Mouse (Mus musculus): ENCODE measurements at regions not wholly inside any gene's neighbourhood (a gene's known extent, or its start where the extent isn't known, plus 50 kb on each side); places are given as distances from the start of the nearest gene placed in this dataset.

GRCm38 (mm10) chr12:71707727-71708369 lies 123.0 kb upstream of the Daam1 start:
- DNase-seq (ENCODE audit: low read depth, low spot score), result peak; percentile 29

- no peak for DNase-seq (ENCODE audit: low read depth, low spot score)
Observed at GRCm38 (mm10) chr12:71714606-71715005, 116.3 kb upstream of the Daam1 start.

DNA sequence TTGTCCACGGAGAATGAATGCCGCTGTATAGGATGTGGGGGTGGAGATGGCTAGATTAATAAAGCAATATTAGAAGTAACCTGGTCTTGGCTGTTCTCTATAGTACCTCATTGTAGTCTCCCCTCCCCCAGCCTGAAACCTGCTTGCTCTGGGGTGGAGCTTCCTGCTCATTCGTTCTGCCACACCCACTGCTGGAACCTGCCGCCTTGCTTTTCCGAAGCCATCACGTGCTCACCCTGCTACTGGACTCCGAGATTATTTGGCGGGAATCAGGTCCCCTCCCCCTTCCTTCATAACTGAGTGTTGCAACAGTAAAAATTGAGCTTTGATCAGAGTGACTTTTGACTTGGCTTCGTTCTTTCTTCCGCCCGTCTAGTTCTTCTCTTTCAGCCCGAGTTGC lies 112.5 kb upstream of the Daam1 start:
- peak; percentile 44 for DNase-seq (ENCODE audit: low read depth, low spot score)

GRCm38 (mm10) chr12:71718911-71719310 lies 112.0 kb upstream of the Daam1 start:
- peak; percentile 44 for DNase-seq (ENCODE audit: low read depth, low spot score)

DNA sequence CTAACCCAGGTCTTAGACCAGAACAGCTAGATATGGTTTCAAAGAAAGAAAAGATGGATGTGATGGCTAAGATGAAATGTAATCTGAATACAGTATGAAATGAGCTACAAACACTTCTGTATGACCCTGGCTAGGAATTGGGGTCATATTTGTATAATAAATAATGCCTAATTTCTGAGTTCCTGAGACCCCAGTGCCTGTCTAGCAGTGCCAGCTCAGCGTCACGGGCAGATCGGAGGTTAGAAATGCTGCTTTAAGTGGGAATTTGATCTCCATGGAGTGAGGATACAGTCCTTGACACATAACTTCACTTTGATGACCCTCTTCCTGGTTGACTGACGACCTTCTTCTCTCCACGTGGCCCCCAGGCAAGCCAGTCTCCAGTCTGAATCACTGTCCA lies 105.7 kb upstream of the Daam1 start:
- no peak for DNase-seq (ENCODE audit: low read depth, low spot score)

DNA sequence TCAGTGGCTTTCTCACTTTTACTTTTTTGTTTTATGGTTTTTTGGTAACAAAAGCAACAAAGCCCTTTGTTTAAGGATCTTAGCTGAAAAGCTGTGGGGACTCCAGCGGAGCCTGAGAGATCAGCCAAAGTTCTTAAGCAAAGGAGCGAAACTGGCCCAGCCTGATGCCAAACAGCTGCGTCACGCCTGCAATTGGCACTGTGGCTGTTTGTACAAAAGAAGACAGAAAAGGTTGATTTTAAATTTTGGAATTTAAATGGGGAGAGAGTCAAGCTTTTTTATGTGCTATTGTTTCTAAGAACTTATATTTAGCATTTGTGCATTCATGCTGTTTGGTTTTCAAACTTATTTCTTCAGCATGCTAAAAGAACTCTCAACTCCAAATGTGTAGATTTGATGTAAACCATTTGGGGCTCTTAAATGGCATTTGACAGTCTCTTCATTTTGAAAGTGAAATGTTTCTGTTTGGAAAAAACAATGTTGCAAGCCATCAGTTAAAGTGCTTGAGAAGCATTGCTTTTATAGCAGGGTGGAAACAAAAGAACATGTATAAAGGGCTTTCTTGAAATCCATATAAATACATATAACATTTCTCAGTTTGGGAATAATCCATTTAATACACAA lies 105.1 kb upstream of the Daam1 start:
- no peak for DNase-seq (ENCODE audit: low read depth, low spot score)

DNA sequence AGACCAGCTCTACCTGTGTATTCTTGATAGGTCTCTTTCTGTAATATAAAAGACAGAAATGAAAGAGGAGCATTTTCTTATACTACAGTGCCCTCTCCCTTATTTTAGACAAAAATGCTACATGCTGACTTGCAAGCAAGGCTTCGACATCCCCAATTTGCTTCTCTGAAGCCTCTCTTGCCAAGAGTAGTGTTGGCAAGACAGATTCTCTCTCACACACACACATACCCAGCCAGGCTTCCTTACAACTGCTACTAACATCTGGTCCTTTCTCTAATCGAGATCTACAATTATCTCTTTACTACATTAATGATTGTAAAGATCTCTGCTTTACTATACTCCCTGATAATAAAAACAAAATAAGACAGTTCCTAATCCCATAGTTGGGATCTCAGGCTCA lies 87.5 kb upstream of the Daam1 start:
- no peak for DNase-seq (ENCODE audit: low read depth, low spot score)

- DNase-seq (ENCODE audit: low read depth, low spot score), result no peak
Observed at GRCm38 (mm10) chr12:71746011-71746410, 84.9 kb upstream of the Daam1 start.

DNA sequence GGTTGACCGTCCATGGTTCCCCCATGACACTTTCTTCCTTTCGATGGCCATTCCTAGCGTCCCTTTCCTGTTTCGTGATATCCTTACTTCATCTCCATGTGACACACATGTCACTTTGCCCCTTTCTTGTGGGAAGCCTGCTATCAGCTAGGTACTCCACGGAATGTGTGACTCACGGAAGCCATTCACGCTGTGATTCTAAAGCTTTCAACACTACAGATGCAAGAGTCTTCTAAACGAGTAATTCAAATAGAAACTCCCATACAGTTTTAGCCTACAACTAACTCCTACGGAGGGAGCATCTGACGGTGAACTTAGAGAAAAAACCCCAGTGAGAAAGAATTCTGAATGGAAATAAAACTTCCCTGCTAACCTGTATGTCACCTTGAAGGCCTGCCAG lies 83.5 kb upstream of the Daam1 start:
- no peak for DNase-seq (ENCODE audit: low read depth, low spot score)

- DNase-seq (ENCODE audit: low read depth, low spot score), result no peak
Observed at GRCm38 (mm10) chr12:71747831-71748368, 83.0 kb upstream of the Daam1 start.

- DNase-seq (ENCODE audit: low read depth, low spot score), result no peak
Observed at GRCm38 (mm10) chr12:71748731-71749130, 82.1 kb upstream of the Daam1 start.

- DNase-seq (ENCODE audit: low read depth, low spot score), result no peak
Observed at GRCm38 (mm10) chr12:71749668-71750067, 81.2 kb upstream of the Daam1 start.

DNA sequence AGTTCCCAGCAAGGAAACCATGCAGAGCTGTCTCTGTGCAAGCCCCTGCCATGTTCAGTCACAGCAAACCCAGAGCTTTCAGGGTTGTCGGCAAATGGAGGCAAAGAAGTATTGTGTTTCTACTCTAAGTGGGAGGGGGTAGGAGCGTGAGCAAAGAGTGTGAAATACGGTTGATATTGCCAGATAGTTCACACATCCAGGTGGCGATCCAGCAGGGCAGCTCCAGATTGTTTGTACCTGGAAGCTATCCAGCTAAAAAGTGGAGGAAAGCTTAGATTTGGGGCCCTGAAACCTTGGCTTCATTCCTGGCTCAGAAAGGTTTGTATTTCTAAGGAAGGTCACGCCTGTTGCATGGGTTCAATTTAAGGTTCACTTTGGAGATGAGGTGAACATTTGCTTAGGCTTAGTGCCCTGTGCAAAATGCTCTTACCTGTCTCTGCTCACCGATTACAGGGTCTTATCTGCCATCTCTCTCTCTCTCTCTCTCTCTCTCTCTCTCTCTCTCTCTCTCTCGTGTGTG lies 78.1 kb upstream of the Daam1 start:
- DNase-seq (ENCODE audit: low read depth, low spot score), result no peak

DNA sequence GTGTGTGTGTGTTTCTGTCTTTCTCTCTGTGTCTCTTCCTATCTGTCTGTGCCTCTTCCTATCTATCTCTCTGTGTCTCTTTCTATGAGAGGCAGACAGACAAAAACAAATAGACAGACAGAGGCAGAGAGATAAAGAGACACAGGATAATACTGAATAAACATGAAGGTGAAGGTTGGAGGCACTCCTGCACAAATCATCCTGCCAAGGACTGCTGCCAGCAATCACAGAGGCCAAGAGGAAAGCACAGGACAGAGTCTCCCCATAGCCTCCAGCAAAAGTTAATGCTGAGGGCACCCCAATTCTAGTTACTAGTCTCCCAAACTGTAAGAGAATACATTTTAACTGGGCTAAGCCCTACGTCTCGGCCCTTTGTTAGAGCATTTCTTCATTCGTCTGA lies 77.6 kb upstream of the Daam1 start:
- DNase-seq (ENCODE audit: low read depth, low spot score), result no peak

- DNase-seq (ENCODE audit: low read depth, low spot score), result peak; percentile 28
Observed at GRCm38 (mm10) chr12:71763194-71763593, 67.7 kb upstream of the Daam1 start.

- DNase-seq (ENCODE audit: low read depth, low spot score), result no peak
Observed at GRCm38 (mm10) chr12:71766086-71766485, 64.8 kb upstream of the Daam1 start.

DNA sequence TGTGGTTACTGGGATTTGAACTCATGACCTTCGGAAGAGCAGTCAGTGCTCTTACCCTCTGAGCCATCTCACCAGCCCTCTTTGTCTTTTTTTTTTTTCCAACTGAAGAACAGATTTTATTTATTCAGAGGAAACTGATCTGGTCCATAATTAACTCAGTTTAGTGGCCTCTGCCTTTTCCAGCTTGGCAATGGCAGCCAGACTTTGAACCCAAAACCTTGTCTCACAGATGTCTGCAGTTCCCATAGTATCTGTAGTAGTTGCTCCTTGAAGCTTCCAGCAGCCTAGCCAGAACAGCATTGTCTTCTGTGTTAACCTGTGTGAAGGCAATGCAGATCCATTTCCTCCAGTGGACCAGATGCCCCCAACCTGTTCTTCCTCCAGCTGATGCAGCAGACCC lies 64.2 kb upstream of the Daam1 start:
- no peak for DNase-seq (ENCODE audit: low read depth, low spot score)

- no peak for DNase-seq (ENCODE audit: low read depth, low spot score)
Observed at GRCm38 (mm10) chr12:71767896-71768295, 63.0 kb upstream of the Daam1 start.

DNA sequence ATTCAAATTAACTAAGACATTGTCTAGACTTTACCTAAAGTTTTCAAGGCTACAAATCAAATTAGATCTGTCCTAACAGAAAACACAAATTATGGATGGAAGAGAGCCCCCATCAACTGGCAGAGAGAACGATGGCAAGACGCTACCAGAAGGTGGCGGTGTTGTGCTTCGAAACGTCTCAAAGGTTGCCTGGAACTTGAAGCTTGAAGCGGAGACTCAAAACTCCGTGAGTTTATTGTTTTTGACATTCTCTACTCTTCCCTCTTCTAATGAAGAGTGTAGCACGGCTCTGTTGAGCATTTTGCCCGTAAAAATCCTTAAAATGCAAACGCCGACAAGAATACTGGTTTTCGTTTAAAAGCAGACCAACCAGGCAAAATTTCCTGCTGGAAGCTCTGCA lies 62.4 kb upstream of the Daam1 start:
- peak; percentile 63 for DNase-seq (ENCODE audit: low read depth, low spot score)

GRCm38 (mm10) chr12:71768890-71769289 lies 62.0 kb upstream of the Daam1 start:
- DNase-seq (ENCODE audit: low read depth, low spot score), result no peak

DNA sequence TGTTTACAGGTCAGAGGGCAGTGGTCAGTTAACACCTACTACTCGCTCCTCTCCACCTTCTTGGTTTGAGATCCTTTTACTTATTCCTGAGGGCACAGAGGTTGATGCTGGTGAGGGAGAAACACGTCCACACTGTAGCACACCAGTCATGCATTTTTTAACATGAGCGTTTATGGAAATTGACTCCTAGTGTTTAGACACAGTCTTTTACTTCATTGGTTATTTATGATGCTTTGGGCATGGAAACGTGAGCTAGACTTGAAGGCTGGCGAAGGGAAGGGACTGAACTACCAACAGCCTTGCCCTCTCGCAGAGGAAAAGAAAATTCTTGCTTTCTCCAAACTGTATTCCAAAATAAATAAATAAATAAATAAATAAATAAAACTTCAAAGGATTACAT lies 61.6 kb upstream of the Daam1 start:
- DNase-seq (ENCODE audit: low read depth, low spot score), result no peak

- DNase-seq (ENCODE audit: low read depth, low spot score), result no peak
Observed at GRCm38 (mm10) chr12:71773891-71774290, 57.0 kb upstream of the Daam1 start.

DNA sequence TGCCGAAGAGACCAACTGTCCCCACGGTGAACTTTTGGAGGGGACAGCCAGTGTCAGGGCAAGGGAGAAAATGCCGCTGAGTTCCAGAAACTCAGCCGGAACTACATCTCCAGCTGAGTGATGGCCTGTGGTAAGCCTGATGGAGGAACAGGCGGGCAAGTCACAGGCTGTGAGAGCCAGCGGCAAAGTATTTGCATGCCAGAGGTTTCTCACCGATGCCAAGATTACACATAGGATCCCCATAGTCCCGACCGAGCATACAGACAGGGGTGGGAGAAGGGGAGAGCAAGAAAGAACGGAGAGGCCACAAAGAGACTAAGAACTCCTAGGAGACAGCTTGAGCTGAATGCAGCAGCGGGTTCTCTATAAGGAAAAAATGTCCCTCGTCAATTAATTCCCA lies 55.8 kb upstream of the Daam1 start:
- DNase-seq (ENCODE audit: low read depth, low spot score), result no peak
